Mouse (Mus musculus) cerebellum, postnatal 4 days (tissue): Measurements from ENCODE around the gene Il18rap.
"Not testable (repeated sequence)": the region's sequence is repeated elsewhere in the genome, so short reads cannot be mapped to it uniquely, and the experiment has no call there.

Experiments used
- DNase-seq, 2 experiments: peaks; one replicate each; pipeline ENCODE4 v3.0.0; 2022; ENCODE audit warnings: low spot score in 2 of 2, mixed read lengths in 1 of 2

Gene Il18rap

DNA sequence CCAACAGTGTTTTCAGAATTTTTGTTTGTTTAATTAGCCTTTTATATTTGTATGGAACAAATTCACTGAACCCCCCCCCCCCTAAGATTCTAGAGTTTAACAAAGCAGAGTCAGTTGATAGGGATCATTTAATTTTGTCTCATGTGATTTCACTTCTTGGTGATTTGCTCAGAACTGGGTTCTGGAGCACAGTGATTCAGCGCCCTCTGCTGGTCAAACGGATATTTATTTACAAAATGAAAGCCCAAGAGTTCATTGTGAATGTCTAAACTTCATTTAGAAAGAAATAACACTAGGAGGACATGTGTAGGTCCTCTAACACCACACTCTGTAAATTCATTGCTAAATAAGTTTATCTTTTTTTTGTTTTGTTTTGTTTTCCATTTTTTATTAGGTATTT, 29.5 kb downstream of the Il18rap start:
- DNase-seq, result peak in 1 of 2 experiments; percentile 62

DNA sequence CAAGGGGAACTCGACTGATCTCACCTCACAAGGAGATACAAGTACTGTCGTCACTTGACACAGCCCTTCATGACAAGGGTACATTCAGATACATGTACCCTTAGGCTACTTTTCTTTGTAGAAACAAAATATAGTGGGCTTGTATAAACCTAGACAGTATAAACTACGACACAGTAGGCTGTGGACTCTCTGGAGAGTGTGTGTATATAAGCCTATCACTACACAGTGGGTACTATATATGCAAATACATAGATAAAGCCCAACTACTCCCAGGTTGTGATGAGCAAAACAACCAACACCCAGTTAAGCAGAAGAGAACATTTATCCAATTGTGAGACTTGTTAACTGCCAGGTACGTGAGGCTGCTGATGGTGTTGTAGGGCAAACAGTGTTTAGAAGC, 31.5 kb downstream of the Il18rap start:
- DNase-seq, result no peak

DNA sequence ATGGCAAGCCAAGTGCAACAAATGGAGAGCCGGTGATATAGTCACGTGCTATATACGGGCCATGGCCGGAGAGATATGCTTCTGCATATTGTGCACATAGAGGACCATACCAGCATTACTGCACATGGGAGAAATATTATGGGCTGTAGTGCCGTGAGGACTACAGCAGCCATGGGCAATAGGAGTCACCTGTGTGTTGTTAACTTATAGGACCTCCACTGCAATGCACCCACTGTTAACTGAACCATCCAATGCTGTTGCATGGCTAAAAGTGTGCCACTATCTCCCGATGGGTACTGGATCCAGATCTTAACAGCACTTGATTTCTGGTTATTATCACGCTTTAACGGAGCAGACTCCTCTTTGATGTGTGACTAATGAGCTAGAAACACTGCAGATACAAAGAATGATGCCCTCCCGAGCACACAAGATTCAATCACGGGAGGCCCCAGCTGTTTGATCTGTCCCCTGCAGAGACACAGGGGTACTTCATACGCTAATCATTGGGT, 32.0 kb downstream of the Il18rap start:
- DNase-seq, result no peak

DNA sequence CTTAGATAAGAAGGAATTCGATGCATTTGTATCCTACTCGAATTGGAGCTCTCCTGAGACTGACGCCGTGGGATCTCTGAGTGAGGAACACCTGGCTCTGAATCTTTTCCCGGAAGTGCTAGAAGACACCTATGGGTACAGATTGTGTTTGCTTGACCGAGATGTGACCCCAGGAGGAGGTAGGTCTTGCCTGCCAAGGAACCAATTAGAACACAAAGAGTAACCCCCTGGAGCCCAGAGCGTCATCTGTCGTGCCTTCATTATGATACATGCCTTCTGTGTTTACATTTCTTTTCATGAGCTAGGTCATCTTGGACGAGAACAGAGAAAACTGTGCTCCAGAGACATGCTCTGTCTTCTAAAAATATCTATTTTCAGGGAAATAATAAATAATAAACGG, 32.6 kb downstream of the Il18rap start:
- no peak for DNase-seq

DNA sequence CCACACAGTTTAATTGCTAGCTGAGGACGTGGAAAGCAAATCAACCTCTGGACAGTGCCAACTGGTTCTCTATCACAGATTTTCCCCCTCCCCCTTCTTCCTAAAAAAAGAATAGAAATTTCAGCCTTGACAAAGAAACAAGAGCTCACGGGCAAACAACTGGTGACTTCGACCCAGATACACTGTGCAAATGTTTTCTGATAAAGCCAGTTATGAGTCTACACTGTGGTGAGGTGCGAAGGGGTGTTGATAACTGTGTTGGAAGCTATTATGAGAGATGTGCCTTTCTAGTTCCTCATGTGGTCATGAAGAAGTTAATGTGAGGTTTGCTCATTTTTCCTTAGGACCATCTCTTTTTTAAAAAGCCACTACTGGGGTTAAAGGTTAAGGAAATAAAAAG, 54.2 kb downstream of the Il18rap start:
- no peak for DNase-seq

DNA sequence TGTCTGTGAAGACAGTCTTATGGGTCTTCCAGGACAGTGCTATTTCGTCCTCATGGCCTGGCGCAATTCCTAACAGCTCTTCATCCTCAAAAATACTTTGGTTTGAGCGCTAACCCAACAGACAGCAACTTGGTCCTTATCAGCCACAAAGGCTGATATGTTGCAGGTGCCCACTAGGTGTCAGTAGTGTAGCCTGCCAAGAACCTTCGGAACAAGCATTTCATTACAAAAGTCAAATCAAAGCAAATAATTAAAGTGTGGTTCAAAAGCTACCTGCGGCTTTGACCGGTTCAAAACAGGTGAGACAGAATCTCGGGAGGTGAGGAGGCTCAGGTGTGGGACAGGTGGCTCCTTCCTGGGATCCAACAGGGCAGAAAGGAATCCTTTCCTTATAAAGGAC, 64.6 kb downstream of the Il18rap start, which contains the start of gene Slc9a4:
TSS of gene Slc9a4 (plus strand) at position 298 of the 400 bp plus-strand sequence.
- peak in 1 of 2 experiments; percentile 35 for DNase-seq

DNA sequence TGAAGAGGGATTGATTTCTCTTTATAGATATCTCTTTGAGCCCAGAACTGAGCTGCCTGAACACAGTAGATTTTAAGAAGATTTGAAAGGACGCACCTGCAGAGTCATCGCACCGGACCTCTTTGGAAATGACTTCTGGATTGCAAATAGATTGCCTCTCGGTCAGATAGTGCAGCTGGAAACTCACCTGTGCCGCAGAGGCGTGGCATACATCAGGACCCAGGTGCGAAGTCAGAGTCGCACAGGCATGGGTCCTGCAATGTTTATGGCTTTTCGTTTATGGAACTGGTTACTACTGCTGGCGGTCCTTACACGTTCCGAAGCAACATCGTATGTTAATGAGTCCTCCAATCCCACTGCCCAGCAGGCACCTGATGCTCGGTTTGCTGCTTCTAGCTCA, 65.1 kb downstream of the Il18rap start:
- no peak for DNase-seq

DNA sequence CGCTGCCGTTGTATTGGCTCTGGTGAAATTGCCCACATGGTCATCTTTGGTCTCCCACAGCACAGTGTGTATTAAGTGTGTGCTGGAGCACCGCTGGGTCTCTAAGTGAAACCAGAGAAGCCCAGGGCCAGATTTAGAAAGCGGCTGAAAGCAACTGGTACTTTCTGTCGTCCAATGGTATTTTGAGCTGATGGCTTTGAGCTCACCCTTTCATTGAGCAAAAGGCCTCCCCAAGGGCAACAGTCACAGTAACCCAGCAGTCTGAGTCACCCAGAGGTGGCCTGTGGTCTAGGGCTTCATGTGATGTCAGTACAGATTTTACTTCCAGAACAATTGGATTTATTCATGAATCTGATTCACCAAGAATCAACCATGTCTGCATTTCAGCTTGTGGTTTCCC, 71.6 kb downstream of the Il18rap start:
- no peak for DNase-seq

DNA sequence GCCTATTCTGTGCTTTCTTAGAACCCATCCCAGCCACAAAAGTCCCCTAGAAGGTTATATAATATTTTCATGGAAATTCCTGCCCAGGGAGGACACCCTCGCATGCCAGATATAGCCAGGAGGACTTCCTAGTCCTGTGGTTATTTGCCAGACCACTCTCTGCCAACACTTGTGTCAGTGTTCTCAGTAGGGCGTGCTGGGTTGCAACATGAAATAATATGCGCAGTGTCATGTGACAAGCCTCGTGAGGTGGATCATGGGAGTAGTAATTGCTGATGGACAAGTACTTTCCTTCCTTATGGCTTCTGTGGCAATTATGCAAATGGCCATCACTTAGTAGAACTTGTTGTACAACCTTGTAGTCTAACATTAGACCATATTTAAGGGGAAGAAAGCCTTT, 75.8 kb downstream of the Il18rap start:
- no peak for DNase-seq

DNA sequence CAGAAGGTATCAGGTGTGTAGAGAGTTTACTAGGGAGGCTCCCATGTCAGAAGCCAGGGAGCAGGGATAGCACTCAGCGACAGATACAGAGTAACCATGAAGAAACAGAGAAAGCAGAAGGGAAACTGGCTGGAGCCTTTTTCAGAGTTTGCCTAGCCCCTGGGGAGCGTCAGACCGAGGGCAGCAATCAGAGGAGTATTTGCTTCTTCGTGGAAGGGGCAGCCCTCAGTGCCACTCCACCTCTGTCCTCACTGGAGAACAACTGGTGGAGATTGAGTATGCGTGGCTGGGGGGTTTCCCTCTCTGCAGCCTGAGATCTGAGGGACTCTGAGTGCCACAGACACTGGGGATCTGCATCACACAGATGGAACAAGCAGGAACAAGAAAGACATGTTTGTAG, 82.7 kb downstream of the Il18rap start:
- no peak for DNase-seq

DNA sequence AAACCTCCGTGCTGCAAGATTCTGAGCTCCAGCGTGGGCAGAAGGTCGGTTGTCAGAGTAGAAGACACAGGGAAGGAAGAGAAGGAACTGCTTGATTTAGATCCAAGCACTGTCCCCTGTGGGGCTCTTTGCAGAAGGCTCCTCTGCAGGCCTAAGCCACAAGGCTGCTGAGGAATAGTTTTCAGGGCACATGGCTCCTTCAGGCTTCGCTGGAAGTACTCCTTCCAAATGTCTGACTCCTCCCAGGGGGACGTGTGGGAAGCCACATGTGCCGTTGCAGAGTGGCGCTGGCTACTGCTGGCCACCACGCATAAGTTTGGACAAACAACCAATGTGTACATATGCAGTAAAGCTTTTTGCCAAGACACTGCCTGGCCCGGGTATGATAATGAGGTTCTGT, 84.5 kb downstream of the Il18rap start:
- not testable (repeated sequence) for DNase-seq

DNA sequence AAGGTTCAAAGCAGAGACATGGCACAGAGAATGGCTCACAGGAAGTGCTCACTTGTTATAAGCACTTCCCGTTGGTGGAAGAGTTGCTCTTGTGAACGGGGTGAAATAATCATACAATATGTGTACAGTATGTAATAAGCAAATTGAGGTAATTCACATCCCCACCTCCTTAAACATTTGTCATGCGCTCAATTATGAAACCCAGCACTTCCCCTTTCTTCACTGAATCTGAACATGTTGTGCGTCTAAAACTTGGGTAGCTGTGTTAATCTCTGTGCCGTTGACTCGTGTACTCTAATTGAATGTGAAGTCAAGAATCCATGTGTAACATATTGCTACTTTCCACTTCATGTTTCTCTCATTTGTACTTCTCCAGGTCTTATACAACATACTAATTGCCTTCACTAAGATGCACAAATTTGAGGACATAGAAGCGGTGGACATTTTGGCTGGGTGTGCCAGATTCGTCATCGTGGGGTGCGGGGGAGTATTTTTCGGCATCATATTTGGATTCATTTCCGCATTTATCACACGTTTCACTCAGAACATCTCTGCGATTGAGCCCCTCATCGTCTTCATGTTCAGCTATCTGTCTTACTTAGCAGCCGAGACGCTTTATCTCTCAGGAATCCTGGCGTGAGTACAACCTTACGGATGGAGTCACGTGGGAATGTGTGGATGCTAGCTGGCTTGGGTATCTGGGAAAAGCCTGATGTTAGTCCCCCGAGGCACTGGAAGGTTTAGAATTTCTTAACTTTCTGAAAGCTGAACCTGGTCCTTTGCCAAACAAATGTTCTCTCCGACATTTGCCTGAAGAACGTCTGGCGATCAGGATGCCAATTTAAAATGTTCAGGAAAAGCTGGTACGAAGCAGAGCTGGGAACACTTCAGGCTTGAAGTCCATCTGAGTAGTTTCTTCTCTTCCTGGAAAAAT, 85.5 kb downstream of the Il18rap start:
- no peak for DNase-seq
